Mouse (Mus musculus) cerebellum, postnatal 4 days (tissue): ENCODE measurements around the gene Ece1.

Experiments
- DNase-seq, 2 experiments: peaks; one replicate each; pipeline ENCODE4 v3.0.0; 2022; ENCODE audit warnings: low spot score in 2 of 2, mixed read lengths in 1 of 2

Gene Ece1

DNA sequence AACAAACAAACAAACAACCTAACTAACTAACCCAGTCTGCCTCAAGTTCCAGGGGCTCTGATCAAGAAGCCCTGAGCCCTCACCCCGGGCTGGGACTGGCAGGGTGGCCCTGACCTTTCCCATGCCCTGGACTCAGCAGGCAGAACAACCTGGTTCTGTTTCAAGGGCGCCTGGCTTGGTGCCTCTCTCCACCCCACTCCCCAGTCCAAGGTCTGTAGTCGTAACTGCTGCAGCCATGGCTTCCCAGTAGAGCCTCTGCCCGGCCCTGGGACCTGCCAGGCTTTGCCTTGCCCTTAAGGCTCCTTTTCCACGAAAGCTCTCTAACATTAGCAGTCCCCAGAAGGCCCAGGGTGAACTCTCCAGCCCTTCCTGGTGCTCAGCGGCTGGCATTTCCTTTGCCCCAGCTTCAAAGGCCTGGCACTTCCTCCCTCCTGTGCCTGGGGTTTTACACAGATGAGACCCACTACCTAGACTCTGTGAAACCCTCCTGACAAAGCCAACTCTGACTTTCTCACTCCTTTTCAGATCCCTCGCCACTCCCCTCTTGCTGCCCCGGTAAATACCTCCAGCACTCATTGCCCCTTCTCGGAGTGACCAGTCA, 6.2 kb upstream of the Ece1 start:
- DNase-seq = no peak

DNA sequence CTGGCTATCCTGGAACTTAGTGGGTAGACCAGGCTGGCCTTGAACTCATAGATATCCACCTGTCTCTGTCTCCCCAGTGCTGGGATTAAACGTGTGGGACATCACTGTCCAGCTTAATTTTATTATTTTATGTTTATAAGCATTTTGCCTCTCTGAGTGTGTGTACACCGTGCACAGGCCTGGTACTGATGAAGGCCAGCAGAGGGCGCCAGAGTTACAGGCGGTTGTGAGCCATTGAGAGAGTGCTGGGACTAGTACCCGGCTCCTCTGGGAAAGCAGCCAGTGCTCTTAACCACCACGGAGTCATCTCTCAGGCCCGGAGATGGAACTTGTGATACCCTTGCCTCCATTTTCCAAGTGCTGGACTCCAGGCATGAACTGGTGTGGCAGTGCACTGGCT, 4.9 kb upstream of the Ece1 start:
- peak in 1 of 2 experiments; percentile 42 for DNase-seq

DNA sequence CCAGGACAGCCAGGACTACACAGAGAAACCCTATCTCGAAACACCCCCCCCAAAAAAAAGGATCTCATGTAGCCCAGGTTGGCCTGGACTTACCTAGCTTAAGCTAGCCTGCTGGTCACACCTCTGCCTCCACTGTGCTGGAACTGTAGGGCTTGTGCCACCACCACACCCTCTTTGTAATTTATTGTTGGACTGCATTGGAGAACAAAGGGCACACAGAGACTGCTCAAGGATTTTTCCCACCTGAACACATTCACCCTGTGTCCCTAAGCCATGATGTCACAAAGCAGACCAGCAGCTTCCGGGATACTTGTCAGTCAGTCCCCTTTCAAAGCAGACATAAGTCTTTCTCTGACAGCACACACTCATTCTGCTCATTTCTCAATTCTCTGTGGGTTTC, 3.7 kb upstream of the Ece1 start:
- no peak for DNase-seq

DNA sequence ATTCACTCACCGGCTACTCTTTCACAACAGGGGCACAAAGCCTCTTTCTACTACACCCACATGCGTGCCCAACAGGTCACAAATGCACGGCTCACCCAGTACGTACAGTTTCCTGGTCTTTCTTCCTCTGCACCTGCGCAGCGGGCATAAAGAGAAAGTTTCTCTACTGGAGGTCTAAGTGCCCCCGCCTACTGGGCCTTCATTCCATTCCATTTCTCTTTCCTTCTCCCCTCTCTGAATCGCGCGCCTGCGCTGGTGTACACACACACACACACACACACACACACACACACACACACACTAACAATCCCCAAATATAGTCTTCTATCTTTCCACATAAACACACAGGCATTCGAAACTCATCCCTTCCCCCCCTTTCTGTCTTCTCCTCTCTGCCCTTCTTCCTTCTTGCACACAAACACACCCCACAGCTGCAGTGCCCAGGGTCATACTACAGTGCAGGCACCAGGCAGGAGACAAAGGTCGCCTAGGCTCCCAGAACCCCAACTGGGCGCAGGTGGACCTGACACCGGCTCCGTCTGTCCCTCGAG, 501 bp upstream of the Ece1 start:
- DNase-seq = no peak

DNA sequence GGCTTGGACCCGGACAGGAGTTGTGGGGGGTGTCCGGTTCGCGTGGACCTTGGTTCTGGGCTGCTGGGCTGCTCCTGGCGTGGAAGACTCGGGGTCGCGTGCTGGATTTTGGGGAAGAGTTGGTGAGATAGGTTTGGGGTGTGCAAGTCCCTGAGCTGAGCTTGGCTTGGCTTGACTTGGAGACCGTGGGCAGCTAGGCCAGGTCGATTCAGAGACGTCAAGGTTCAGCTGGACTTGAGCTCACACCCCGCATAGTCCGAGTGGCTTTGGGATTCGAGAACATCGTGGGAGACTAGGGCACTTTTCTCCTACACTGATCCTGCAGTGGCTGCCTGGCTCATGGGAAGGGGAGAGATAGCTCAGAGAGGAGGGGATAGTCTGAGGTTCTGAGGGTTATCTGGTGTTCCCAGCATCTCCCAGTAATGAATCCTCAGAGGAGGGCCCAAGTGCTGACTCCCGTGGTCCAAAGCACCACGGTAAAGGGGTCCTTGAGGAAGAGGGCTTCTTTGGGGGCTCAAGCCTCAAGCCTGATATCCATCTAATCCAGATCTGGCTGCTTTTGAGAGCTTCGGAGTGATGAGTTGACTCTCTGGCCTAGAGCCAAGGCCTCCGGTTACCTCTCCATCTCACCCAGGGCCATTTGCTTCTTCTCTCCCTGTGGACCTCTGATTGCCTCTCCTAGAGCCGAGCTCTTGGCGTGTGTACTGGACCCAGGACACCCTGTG, 641 bp downstream of the Ece1 start:
- no peak for DNase-seq

DNA sequence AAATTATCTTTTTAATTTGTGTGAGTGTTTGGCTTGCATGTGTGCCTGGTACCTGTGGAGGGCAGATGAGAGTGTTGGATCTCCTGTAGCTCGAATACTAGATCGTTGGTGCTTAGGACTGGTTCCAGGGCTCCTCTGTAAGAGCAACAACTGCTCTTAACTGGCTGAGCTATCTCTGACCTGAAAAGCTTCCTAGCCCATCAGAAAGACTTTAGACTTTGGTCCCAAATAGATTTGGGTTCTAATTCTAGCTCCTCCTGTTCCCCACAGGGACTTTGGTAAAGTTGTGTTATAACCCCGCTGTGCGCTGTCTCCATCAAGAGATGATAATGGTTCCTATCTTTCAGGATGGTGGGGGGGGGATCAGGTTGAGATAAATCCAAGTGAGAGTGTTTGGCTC, 2.0 kb downstream of the Ece1 start:
- no peak for DNase-seq

DNA sequence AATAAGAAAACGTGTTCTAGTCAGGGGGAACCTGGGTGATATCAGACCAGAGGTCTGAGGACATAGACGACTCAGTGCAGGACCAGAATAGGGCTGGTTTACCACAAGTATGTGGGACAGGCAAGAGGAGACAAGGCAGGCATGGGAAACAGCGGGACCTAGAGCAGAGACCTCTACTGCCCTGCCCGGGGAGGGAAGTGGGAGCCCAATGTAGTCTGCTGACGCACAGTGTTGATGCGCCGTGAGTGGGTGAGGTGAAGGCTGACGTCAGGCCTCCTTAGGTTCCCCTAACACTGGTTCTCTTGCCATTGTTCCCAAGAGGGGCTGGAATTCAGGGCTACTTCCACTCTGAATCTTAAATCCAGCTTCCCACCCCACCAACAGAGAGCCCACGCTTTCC, 2.7 kb downstream of the Ece1 start:
- DNase-seq = no peak

DNA sequence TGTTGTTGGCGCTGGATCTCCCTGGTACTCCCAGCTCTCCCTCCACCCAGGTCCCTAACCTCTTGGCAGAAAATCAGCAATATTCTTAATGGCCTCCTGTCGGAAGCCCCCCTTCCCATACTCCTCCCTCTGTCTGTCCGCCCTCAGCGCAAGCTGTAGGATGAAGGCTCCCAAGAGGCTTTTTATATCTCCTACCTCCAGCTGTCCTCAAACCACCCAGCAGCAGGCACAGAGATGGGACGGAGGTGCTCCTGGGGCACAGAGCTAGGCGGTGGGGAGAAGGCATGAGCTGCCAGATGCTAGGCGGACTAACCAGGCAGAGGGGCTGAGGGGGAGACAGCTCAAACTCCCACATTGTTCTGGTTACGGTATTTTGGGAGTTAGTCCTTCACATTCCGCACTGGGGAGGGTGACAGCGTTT, 3.2 kb downstream of the Ece1 start:
- no peak for DNase-seq

DNA sequence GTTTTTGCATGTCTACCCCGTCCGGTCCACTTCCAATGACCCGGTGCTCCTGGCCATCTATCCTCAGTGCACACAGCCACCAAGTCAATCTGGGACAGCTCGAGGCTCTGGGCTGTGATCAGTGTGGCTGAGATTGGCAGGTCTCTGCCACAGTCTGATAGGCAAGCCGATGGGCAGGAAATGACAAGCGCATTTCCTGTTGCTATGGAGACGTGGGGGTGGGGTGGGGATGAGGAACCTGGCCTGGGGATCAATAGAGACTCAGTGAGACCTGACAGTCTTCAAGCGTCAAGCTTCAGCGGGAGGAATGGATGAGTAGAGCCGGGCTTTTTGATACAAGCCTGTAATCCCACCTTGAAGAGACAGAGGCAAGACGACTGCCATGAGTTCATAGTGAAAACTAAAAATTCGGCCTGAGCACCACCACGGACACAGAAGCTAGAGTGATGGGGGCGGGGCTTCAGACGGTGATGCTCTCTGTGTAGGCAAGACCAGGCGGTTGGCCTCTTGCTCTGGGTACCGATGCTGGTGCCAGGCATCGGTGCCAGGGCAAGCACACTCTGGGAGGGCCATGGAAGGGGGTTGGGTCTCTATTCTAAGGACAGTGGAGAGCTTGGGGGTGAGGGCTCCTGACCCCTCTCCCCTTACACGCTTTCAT, 4.3 kb downstream of the Ece1 start:
- peak in 1 of 2 experiments; percentile 48 for DNase-seq

DNA sequence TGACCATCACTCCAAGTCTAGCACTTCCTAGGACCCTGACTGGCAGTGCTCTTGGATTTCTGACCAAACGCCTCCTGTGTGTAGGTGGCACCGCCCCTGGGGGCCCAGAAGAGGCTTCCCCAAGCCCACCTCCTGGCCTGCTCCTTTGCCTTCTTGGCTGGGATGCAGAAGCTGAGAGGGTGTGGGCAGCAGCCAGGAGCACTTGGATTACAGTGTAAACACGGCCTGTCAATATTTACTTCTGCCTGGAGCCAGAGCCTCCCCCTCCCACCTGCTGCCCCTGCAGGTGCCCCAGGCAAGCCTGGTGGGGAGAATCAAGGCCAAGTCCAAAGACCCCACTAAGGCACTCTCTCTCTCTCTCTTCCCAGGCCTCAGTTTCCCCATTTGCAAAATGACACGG, 5.2 kb downstream of the Ece1 start:
- DNase-seq = no peak

DNA sequence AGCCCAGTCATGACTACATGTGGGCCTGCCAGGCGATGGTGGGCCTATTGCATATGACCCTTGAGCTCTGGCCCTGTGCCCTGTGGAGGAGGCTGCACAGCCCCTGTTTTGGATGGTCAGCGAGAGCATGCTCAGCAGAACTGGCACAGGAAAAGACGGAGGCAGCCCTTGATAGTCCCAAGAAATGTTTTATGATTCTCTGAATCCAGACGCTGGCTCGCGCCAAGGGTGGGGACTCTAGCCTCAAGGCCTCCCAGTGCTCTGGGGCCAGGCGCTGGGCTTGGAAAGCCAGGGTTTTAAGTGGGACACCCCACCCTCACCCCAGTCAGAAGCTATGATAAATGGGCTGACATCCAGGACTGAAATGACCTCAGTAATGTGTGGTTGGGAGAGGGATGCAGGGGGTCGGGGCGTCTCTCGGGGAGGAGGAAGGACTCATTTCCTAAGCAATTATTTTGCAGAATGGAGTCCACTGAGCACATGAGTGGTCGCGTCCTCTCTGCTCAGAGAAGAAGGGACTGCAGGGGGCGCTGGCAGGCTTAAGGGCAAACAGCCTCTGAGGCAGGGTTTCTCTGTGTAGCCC, 5.7 kb downstream of the Ece1 start:
- no peak for DNase-seq

DNA sequence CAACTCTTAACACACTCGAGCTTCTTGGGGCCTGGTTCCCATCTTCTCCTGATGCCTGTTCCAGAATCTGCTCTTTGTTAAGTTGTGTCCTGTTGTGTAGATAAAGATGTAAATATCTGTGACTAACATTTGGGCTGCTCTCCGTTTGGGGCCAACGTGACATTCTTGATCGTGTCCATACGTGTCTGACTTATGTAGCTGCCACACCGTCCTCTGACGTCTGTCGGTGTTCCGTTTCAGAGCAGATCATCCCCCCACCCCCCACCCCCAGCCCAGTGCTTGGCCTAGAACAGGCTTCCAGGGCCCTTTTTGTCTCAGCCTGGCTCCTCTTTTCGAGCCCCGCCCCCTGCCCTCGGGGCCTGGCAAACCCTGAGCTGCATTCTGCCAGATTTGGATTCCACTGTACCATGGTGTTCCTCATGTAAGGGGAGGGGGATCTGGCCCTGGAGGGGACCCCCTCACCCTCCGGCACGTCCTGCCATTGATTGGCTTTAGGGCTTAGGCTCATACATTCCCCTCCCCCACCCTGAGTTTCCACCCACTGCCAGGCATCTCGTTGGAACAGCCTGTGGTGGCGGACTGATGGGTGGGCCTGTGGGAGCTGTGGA, 7.7 kb downstream of the Ece1 start:
- peak in 1 of 2 experiments; percentile 56 for DNase-seq

DNA sequence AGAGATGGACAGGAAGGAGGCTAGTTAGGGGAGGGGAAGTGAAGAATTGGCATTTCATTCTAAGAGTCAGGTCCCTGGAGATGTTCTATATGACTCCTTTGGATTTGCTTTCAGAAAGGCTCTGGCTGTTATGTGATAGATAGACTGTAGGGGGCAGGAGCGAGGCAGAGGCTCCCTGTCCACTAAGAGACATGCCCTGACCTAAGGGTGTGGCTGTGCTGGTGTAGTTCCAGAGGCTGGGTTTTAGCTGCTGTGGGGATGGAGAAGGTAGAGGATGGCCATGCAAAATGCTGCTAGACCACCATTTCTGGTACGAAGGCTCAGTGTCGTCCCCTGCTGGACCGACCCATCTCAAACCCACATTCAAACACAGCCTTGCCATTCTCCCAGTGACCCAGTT, 8.9 kb downstream of the Ece1 start:
- no peak for DNase-seq

DNA sequence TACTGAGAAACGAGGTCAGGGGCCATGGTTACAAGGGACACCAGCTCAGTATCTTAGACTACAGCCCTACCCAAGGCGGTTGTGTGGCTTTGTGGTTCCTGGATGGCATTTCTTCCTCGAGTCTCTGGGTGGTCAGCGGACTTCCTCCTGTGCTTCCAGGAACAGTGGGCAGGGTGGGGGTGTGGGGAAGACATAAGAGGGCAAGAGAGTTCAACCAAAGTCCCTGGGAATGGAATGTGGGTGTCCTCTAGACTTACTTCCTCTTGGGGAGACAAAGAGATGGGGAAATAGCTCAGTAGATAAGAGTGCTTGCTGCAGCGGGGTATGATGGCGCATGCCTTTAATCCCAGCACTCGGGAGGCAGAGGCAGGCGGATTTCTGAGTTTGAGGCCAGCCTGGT, 9.4 kb downstream of the Ece1 start:
- DNase-seq = no peak

DNA sequence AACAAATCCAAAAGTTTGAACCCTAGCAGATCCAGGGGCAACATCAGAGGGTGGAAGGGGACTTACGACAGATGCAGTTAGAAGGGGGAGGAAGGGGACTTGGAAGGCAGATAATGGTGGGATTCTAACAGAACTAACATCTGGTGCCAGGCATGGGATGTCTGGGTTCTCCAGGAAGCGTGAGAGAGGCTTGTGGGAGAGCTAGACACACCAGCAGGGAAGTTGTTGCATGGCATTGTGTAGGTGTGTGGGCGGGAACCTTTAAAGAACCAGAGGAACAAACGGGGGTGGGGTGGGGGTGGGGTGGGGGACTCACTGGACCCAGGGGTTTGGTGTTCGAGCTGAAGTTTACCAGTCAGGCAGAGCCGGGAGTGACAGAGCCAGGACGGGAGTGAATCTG, 12.3 kb downstream of the Ece1 start:
- no peak for DNase-seq

DNA sequence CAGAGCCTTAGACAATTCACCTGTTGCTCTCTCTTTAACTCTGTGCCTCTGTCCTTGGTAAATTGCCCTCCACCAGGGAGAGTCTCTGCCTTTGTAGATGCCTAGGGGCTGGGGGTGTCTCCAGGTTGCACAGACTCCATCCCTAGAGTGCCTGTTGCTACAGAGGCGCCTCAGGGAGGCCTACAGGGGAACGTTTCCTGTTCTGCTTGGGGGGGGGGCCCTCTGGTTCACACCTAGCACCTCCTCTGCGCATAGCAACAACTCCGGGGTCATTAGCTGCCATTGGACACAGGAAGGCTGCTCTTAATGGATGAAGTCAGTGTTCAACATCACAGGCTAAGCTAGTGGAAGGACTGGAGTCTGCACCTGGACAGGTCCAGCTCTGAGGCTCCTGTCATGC, 12.8 kb downstream of the Ece1 start:
- no peak for DNase-seq

DNA sequence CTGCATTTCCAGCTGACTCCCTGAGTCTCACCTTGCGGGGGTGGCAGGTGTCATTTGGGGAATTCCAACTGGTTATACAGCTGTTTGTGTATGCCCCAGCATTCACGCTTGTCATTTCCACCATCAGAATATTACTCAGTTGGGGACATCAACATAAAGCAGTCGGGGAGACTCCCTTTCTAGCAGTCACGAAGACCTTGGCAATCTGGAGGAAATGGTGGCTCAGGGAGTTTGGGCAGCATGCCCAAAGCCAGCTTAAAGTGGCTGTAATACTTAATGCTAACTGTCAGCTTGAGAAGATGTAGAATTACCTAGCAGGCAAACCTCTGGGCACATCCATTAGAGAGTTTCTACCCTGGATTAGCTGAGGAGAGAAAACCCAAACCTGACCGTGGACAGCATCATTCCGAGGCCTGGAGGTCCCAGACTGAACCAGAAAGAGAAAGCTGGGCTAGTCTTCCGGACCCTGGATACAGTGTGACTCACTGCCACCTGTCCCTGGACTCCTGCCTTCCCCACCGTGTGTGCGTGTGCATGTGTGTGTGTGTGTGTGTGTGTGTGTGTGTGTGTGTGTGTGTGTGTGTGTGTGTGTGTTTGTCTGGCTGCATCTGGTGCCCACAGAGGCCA, 13.5 kb downstream of the Ece1 start:
- no peak for DNase-seq

DNA sequence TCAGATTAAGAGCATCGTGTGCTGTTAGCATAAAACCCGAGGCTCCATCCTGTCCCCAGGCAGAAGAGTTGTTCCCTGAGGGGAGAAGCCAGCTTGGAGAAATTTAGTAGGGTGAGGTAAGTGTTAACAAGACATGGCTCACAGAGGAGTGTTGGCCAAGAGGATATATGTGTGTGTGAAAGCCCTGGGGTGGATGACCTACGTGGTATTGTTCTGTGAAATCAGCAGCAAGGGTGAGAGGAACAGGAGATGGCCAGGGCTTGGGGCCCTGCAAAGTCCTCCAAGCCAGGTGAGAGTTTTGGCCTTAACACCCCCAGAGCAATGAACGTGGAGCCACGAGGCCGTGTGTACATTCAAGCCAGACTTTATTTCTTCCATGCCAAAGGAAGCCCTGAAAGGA, 14.8 kb downstream of the Ece1 start:
- DNase-seq = no peak

DNA sequence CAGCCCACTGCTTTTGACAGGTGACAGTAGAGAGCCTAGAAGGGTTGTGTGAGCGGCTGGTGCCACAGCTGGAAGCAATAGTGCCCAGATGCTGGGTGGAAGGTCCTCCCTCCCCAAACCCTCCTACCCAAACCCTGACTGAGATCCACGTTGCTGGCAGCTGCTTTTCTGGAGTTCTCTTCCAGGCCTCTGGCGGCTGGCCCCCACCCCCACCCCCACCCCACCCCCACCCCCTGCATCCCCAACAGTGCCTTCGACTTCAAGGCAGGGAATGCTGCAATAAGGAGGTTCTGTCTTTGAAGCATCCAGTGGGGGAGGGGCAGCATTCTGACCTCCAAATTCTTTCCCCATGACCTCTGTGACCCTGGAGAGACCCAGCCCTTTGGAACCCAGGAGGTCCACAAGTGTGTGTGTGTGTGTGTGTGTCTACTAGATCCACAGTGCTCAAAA, 15.4 kb downstream of the Ece1 start:
- DNase-seq = no peak

DNA sequence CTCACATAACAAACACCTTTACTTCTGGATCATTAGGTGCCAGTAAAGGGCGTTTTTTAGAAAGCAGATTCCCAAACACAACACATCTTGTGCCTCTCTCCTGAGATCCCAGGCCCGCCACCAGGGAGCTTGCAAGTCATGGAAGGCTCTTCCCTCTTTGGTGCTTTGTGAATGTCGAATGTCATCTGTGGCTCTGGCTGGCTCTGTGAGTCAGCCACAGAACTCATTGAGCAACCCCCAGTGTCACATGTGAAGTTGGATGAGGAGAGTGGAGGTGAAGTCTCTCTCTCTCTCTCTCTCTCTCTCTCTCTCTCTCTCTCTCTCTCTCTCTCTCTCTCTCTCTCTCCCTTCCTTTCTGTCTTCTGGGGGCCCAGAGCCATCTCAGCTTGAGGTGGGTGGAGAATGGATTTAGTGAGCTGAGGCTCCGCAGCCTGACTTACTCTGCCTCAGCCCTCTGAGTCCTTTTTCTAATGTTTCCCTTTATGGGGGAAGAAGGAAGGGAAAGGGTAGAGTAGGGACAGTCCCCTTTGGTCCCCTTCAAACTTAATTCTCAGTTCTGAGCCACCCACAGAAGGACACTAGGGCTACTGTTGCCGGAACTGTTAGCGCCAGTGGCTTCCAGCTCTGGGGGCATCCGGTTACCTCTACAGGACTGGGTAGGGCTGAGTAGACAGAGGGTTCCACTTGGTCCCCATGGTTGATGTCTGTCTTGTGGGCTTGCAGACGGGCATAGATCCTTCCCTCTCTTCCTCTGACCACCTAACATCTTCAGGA, 17.5 kb downstream of the Ece1 start:
- DNase-seq = no peak

DNA sequence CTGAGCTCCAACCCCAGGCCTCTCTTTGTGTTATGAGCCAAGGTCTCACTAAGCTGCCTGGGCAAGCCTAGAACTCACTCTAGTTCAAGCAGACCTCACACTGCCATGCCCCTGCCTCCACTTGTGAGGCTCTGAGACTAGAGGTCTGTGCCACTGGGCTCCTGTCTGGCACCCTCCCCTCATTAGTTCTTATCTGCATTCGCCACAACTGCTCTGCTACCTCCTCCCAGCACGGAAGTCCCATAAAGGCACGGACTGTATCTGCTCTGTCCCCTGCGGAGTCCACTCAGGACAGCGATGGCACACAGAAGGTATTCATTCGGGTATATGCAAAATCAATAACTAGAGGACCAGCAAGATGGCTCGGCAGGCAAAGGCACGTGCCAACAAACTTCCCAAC, 19.4 kb downstream of the Ece1 start:
- DNase-seq = no peak
